Mouse (Mus musculus) megakaryocyte, adult 5-6 weeks (primary cell): Measurements from ENCODE around the gene Grin2b. TPM values are rescaled to one million over a fixed set of nuclear protein-coding genes. Genes with fewer than 3 reads are reported as not detected.
A peak's percentile ranks its signal among the peaks of the same experiment; 100 is the strongest.

Experiments
- ATAC-seq: 2 replicates; pipeline ENCODE4 v1.8.0; 2016; ENCODE audit warnings: mild to moderate bottlenecking, inconsistent platforms; ENCODE audit not compliant: poor library complexity, severe bottlenecking
- total RNA-seq, 2 experiments: library from RNA; stranded (forward) in 1 of 2; stranded (reverse) in 1 of 2; fragments of 153-499, 151-499 nt in 1 of 2; fragments of 221-1000, 200-1000 nt in 1 of 2; gene quantifications; 2 replicates each; pipeline versions ENCODE4 v1.2.3 to v1.2.4; 2015 to 2017

The Grin2b gene
- total RNA-seq, 2 experiments from 2014 or later, result not detected

- ATAC-seq, result peak; percentile 68; the same call in 1 of the 2 replicates
These were observed 265.6 kb downstream of the Grin2b start for GRCm38 (mm10) chr6:135907540-135908320.

- no peak for ATAC-seq
These were observed 266.2 kb downstream of the Grin2b start for GRCm38 (mm10) chr6:135907137-135907536.

- no peak for ATAC-seq
These were observed 268.9 kb downstream of the Grin2b start for GRCm38 (mm10) chr6:135904391-135904790.

GRCm38 (mm10) chr6:135900410-135900809, 272.9 kb downstream of the Grin2b start:
- ATAC-seq, result no peak

- ATAC-seq, result no peak
These were observed 274.1 kb downstream of the Grin2b start for GRCm38 (mm10) chr6:135899225-135899624.

GRCm38 (mm10) chr6:135894793-135895228, 278.5 kb downstream of the Grin2b start:
- ATAC-seq, result no peak

- no peak for ATAC-seq
These were observed 290.7 kb downstream of the Grin2b start for GRCm38 (mm10) chr6:135882611-135883010.

- no peak for ATAC-seq
These were observed 297.1 kb downstream of the Grin2b start for GRCm38 (mm10) chr6:135876163-135876726.

- no peak for ATAC-seq
These were observed 298.7 kb downstream of the Grin2b start for GRCm38 (mm10) chr6:135874626-135875025.

GRCm38 (mm10) chr6:135865832-135866231, 307.5 kb downstream of the Grin2b start:
- ATAC-seq, result no peak

- ATAC-seq, result no peak
These were observed 309.3 kb downstream of the Grin2b start for GRCm38 (mm10) chr6:135863965-135864364.

- no peak for ATAC-seq
These were observed 313.8 kb downstream of the Grin2b start for GRCm38 (mm10) chr6:135859502-135859901.

GRCm38 (mm10) chr6:135854173-135854591, 319.1 kb downstream of the Grin2b start:
- no peak for ATAC-seq

- ATAC-seq, result no peak
These were observed 329.6 kb downstream of the Grin2b start for GRCm38 (mm10) chr6:135843755-135844154.

- no peak for ATAC-seq
These were observed 337.0 kb downstream of the Grin2b start for GRCm38 (mm10) chr6:135836353-135836752.

GRCm38 (mm10) chr6:135833542-135833941, 339.8 kb downstream of the Grin2b start:
- no peak for ATAC-seq

- no peak for ATAC-seq
These were observed 341.3 kb downstream of the Grin2b start for GRCm38 (mm10) chr6:135832041-135832440.

GRCm38 (mm10) chr6:135831032-135831431, 342.3 kb downstream of the Grin2b start:
- no peak for ATAC-seq

GRCm38 (mm10) chr6:135829458-135829857, 343.9 kb downstream of the Grin2b start:
- no peak for ATAC-seq

- no peak for ATAC-seq
These were observed 344.3 kb downstream of the Grin2b start for GRCm38 (mm10) chr6:135828976-135829375.

- ATAC-seq, result peak; percentile 68
These were observed 345.4 kb downstream of the Grin2b start for GRCm38 (mm10) chr6:135827942-135828341.

- no peak for ATAC-seq
These were observed 346.0 kb downstream of the Grin2b start for GRCm38 (mm10) chr6:135827317-135827716.
